Mouse (Mus musculus) kidney, postnatal 0 days (tissue): ENCODE measurements around the gene Palm3. TPM values are rescaled to one million over a fixed set of nuclear protein-coding genes. Genes with fewer than 3 reads are reported as not detected.

Source experiments
- ATAC-seq: fragments of 200-750 bp; cut with Nextera tagmentation; replicated peaks from 2 replicates; pipeline ENCODE4 v1.8.0; 2017; ENCODE audit warnings: low read depth, moderate number of reproducible peaks, moderate TSS enrichment, moderate library complexity; ENCODE audit not compliant: low FRiP score
- DNase-seq: peaks from one replicate; pipeline ENCODE4 v3.0.0-alpha.2; 2016; ENCODE audit warnings: low spot score
- H3K27ac ChIP-seq: fragments of 300-500 bp; sonication (generic); 2 replicates; pipeline ENCODE4 v1.5.1; 2014; ENCODE audit warnings: mild to moderate bottlenecking
- H3K27me3 ChIP-seq: fragments of 300-500 bp; sonication (generic); 2 replicates; pipeline ENCODE4 v1.6.1; 2014; ENCODE audit warnings: low read length, mixed read lengths; ENCODE audit not compliant: insufficient read depth
- H3K36me3 ChIP-seq: fragments of 300-500 bp; sonication (generic); 2 replicates; pipeline ENCODE4 v1.6.1; 2014; ENCODE audit warnings: low read length, mixed read lengths; ENCODE audit not compliant: insufficient read depth
- H3K4me1 ChIP-seq: fragments of 300-500 bp; sonication (generic); replicated peaks from 2 replicates; pipeline ENCODE4 v1.6.1; 2014; ENCODE audit warnings: antibody characterized with exemption, low read length, mixed read lengths; ENCODE audit not compliant: insufficient read depth
- H3K4me2 ChIP-seq: fragments of 300-500 bp; sonication (generic); 2 replicates; pipeline ENCODE4 v1.6.1; 2014; ENCODE audit warnings: mild to moderate bottlenecking, low read length, moderate library complexity, mixed read lengths
- H3K4me3 ChIP-seq: fragments of 300-500 bp; sonication (generic); replicated peaks from 2 replicates; pipeline ENCODE4 v1.5.1; 2014; ENCODE audit warnings: low read depth, low read length
- H3K9ac ChIP-seq: fragments of 300-500 bp; sonication (generic); 2 replicates; pipeline ENCODE4 v1.6.1; 2014; ENCODE audit warnings: low read depth, low read length
- H3K9me3 ChIP-seq: fragments of 300-500 bp; sonication (generic); replicated peaks from 2 replicates; pipeline ENCODE4 v1.6.1; 2016; ENCODE audit warnings: low read length, inconsistent platforms, mixed read lengths
- CTCF ChIP-seq: IDR thresholded peaks from 2 replicates; pipeline ENCODE4 v1.5.1; 2016; ENCODE audit warnings: antibody characterized with exemption, low read depth, mild to moderate bottlenecking, moderate library complexity
- WGBS: fragments of 180-500 bp; shearing (Covaris S2); extraction: QIAGEN DNeasy Blood & Tissue Kit; methylation state at CpG from one replicate; pipeline ENCODE4 v1.1.7; 2014; 5-methylcytosine and 5-hydroxymethylcytosine counted together
- polyA plus RNA-seq: library from polyadenylated mRNA; unstranded; fragments of >200 nt; fragmentation: Nextera tagmentation; extraction: Ambion mirVana; gene quantifications from 2 replicates; pipeline ENCODE4 v1.2.1, GENCODE M21; 2015

The Palm3 gene
- polyA plus RNA-seq, 1 experiment from 2014 or later = 12.7 TPM

DNA sequence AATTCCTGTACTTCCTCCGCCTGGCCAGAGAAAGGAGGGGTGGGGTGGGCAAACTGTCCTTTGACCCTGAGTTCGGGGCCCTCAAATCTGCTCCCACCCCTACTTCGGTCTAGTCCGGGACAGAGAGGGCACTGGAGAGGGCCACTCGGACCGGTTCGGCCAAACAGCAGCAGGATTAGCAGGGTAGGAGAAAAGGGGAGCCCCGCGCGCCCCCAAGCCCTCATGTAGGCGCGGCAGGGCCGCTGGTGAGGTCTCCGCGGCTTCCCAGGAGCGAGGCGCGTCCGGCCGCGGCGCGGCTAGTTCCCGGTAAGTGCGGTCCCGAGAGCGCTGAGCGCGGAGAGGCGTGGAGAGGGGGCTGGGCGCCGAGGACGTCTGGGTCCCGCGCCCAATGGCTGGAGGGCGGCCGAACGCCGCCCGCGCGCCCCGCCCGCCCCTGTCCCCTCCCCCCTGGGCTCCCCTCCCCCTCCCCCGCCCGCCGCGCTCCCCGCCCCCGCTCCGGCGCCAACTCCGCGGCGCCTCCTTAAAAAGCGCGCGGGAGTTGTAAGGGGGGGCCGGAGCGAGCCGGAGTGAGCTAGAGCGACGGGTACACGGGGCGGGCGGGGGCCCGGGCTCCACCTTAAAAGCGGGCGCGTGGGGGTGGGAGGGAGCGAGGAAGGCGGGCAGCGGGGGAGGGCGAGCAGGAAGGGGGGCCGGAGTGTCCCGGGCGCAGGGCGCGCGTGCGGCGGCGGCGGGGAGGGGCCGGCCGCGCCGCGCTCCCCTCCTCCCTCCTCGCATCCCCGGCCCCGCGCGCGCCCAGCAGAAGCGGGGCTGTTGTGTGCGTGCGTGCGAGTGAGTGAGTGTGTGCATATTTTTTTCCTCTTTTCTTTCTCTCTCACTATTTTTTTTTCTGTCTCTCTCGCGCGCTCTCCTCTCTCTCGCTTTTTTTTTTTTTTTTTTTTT is 24.4 kb upstream of the Palm3 start:
- WGBS = under 1% methylated on average over 61 of the region's 103 CpGs
- Histone ChIP-seq H3K4me2 (peak overlapping the region; percentile 90), H3K27me3 (no peaks in the 10 kb centered on the region), H3K9me3 (no peaks in the 10 kb centered on the region), H3K36me3 (peaks cover 9% of the 10 kb centered on the region; the same call in 1 of the 2 replicates), H3K4me3 (peak overlapping the region; percentile 75), H3K27ac (peak overlapping the region; percentile 94), H3K9ac (peak overlapping the region; percentile 76), H3K4me1 (peaks cover 14% of the 10 kb centered on the region)
- peak; percentile 90 for DNase-seq
- no peak for TF ChIP-seq CTCF
- ATAC-seq = peak; percentile 78

GRCm38 (mm10) chr8:83997511-83998141 is 23.6 kb upstream of the Palm3 start, which contains the start of gene Samd1:
Gene Samd1, plus strand, starts transcription at chr8:83997672.
- Histone ChIP-seq H3K9me3 (no peaks in the 10 kb centered on the region), H3K4me2 (peak within 1 kb of the TSS; percentile 90), H3K4me1 (peaks cover 14% of the 10 kb centered on the region), H3K36me3 (0 out of 2 replicates have a peak, but pooled peaks cover 8% of the 10 kb centered on the region), H3K4me3 (peak within 1 kb of the TSS; percentile 75), H3K27ac (peak within 1 kb of the TSS; percentile 94), H3K27me3 (no peaks in the 10 kb centered on the region), H3K9ac (peak within 1 kb of the TSS; percentile 76)
- DNase-seq (no peak), ATAC-seq (0 out of 2 replicates have a peak, but pooled peaks have one; percentile 11)
- TF ChIP-seq CTCF = no peak
- WGBS = under 1% methylated on average over 50 of the region's 112 CpGs

- TF ChIP-seq CTCF = peak; percentile 60
- Histone ChIP-seq H3K9ac (peak overlapping the region; percentile 76), H3K36me3 (0 out of 2 replicates have a peak, but pooled peaks cover 8% of the 10 kb centered on the region), H3K4me3 (peak overlapping the region; percentile 61), H3K27ac (peak overlapping the region; percentile 94), H3K4me2 (peak overlapping the region; percentile 90), H3K4me1 (peaks cover 14% of the 10 kb centered on the region), H3K27me3 (no peaks in the 10 kb centered on the region), H3K9me3 (no peaks in the 10 kb centered on the region)
- peak; percentile 80 for DNase-seq
- peak; percentile 9; the same call in 1 of the 2 replicates for ATAC-seq
- 1% methylated on average over 62 of the region's 92 CpGs for WGBS
Measured at GRCm38 (mm10) chr8:83998231-83999056, 22.8 kb upstream of the Palm3 start.

DNA sequence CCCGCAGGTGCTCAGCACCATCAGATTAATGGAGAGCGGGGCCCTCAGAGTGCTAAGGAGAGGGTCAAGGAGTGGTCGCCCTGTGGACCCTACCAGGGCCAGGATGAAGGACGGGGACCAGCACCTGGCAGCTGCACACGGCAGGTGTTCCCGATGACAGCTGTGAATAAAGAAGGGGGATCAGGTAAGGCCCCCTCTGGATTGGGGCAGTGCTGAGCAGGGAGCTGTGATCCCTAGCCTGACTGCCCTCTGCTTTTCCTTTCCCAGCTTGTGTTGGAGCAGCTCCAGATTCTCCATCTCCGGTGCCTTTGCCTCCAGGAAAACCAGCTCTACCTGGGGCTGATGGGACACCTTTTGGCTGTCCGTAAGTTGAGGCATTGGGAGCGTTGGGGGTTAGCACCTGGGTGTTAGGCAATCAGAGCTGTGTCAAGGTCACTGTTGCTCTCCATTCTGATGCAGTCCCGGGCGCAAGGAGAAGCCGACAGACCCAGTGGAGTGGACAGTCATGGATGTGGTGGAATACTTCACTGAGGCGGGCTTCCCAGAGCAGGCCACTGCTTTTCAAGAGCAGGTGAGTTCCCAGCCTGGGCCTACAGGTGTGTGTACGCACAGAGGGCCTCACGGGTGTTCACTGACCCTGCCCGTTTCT is 22.1 kb upstream of the Palm3 start:
- Histone ChIP-seq H3K4me3 (peak overlapping the region; percentile 61), H3K4me1 (peaks cover 18% of the 10 kb centered on the region), H3K36me3 (0 out of 2 replicates have a peak, but pooled peaks cover 8% of the 10 kb centered on the region), H3K9ac (peak overlapping the region; percentile 76; the same call in 1 of the 2 replicates), H3K4me2 (peak overlapping the region; percentile 90), H3K27ac (no peak overlapping the region), H3K9me3 (no peaks in the 10 kb centered on the region), H3K27me3 (no peaks in the 10 kb centered on the region)
- DNase-seq (no peak), ATAC-seq (no peak)
- TF ChIP-seq CTCF = no peak
- 60% methylated on average over 16 of the region's 16 CpGs for WGBS

GRCm38 (mm10) chr8:83999825-84000224 is 21.4 kb upstream of the Palm3 start:
- Histone ChIP-seq H3K4me1 (peaks cover 21% of the 10 kb centered on the region), H3K9ac (no peak overlapping the region), H3K9me3 (no peaks in the 10 kb centered on the region), H3K4me2 (no peak overlapping the region), H3K27ac (no peak overlapping the region), H3K27me3 (no peaks in the 10 kb centered on the region), H3K4me3 (no peak overlapping the region), H3K36me3 (0 out of 2 replicates have a peak, but pooled peaks cover 8% of the 10 kb centered on the region)
- no peak for DNase-seq
- TF ChIP-seq CTCF = no peak
- WGBS = 94% methylated on average over 2 of the region's 2 CpGs
- ATAC-seq = no peak
